Mouse (Mus musculus) right cerebral cortex, postnatal 14 days (tissue): ENCODE results near the gene Pla2g2c.

Experiments
- DNase-seq: peaks from one replicate; pipeline ENCODE4 v3.0.0; 2022

Gene Pla2g2c

DNA sequence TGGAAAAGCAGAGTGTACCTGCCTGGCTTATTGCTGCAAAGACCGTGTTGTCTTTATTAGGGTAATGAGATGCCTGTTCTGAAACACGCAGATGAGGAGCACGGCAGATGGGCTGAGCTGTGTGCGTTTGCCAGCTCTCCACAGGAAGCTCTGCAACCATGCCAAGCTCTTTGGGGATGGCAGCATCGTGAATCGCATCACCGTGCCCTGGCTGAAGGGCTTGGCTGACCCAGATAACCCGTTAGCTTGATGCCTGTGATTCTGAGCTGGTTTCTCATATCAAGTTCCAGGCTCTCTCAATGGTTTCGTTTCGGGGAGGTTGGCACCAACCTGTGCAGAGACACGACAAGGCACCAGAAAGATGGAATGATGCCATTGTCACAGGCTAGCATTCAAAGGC, 14.0 kb upstream of the Pla2g2c start:
- no peak for DNase-seq

GRCm38 (mm10) chr4:138711051-138711820, 13.4 kb upstream of the Pla2g2c start:
- DNase-seq: no peak

DNA sequence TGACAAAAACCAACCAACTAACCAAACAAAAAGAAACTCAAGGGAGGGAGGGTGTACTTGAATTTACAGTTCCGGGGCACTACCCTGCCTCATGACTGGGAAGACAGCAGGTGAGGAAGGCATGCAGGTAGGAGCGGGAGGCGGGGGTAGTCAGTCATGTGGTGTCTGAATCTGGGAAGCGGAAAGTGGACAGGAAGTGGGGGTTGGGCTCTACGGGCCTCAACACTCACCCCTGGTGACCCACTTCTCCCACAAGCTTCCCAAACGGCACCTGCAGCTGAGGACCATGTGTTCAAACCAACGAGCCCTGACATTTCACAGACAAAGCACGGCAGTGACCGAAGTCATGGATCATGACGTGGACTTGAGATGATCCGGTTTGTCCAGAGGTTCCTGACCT, 12.5 kb upstream of the Pla2g2c start:
- DNase-seq: no peak

DNA sequence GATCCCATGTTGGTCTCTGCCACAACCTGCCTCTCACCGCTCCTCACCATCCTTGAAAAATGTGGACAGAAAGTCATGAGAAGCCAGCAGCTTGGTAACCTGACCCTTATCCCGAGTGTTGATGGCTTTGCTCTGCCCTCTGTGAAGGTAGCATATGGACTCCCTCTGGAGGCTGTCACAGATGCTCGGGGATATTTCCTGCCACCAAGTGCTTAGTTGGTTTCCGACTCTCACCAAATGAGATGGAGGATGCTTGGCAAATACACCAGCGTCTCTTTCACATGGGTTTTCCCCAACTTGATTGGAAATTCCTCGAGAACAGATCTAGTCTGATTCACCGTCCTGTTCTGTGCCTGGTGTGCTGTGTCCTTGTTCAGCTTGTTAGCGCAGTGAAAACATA, 12.0 kb upstream of the Pla2g2c start:
- no peak for DNase-seq

DNA sequence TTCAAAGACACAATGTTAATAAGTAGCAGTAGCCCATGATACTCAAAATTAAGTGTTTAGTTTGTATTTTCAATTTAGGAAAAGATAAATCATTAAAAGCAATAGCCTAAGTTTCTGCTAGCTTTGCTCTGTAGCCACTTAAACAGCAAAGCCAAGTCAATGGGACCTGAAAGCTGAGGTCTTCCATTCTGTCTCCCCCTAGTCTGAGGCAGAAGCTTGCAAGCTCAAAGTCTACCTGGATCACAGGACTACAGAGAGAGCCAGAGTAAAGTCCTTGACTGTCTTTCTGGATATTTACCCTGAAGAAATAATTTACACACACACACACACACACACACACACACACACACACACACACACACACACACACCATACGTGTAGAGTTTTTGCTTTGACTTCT, 10.4 kb upstream of the Pla2g2c start:
- no peak for DNase-seq

GRCm38 (mm10) chr4:138716697-138717096, 7.9 kb upstream of the Pla2g2c start:
- DNase-seq: no peak

- DNase-seq: no peak
Observed at GRCm38 (mm10) chr4:138718586-138719263, 5.9 kb upstream of the Pla2g2c start.

DNA sequence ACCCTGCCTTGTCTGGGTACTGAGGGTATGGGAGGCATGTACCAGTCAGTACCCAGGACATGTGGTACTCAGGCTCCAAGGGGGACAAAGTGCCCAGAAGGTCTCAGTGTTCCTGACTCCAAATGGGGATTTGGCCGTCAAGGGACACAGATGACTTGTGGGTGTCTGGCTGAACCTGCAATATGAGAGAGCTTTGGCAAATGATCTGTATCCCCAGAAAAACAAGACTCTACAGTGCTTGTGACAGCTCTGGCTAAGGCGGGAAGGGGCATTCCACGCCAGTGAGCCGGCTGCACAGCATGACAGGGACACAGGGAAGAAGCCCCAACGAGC, 5.4 kb upstream of the Pla2g2c start:
- DNase-seq: no peak

DNA sequence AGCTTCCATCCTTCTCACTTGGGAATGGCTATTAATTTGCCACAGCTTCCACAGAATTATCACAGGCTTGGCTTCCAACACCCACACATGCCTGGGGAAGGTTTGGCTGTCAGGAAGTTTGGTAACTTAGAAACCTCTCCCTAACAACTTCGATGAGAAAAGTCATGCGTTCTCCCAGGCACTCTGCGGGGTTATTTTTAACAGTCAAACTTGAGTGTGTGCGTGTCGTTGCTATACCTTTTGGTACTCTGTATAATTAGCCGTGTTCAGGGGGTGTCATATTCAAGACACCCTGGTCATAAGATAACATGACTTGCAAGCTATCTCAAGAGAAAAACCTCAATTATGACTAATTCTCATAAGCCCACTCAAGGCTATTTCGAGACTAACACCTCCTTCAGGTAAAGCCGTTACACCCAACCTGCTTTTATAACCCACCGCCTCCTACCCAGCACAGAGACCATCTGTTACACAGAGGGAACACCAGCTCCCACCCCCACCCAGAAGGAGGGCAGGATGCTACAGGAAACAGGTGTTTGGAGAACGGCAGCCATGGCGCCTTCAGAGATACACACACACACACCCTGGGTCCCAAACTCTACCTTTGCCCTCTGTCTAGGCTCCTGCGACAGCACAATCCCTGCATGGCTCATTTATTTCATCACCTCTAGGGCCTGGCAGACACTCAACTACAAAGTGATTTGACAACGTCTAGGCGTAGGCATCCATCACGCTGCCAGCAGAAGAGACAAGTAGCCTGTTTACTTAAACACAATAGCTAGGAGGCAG, 905 bp upstream of the Pla2g2c start:
- peak; percentile 60 for DNase-seq

DNA sequence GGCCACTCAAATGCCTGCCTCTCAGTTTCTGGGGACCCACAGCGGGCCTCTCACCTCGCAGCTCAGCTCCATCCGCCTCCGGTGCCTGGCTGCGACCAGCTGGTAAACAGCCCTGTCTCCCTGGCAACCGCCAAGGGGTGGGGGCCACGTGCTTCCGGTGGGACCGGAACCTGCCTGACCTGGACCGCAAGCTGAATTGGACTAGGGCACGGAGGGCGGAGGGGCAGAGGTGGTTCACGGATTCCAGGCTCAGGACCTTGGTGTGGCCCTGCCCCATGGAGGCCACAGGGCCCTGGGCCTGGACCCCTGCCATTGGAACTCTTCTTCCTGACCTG, 502 bp downstream of the Pla2g2c start:
- peak; percentile 63 for DNase-seq

GRCm38 (mm10) chr4:138725751-138726150, 1.2 kb downstream of the Pla2g2c start:
- DNase-seq: no peak

DNA sequence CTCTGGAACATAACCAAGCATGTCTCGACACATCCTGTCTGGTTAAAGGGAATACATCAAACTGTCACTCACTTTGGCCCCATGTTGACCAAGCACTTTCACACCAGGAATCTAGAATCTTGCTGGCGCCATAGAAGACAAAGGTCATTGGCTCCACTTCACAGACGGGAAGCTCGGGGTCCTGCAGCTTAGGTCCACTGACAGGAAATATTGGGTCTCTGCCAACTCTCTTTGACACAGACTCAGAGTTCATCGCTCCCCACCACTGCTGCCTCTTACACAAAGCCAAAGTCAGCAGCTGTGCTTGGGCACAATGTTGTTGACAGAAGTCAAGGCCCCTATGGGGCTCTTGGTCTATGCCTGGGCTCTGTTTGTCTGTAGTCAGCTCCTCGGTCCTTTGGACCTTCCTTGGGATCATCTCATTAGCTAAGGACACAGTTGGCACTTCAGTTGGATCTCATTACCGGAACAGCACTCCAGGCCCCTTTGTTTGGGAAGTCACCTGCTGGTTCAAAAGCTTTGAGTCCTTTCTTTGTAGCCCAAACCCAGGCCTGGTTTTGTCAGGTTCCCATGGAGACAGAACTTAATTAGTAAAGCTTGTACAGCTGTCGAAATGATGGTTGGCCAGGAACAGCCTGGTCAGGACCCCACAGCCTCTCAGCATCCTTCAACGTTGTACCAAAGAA, 4.6 kb downstream of the Pla2g2c start:
- DNase-seq: no peak

GRCm38 (mm10) chr4:138734105-138734504, 9.5 kb downstream of the Pla2g2c start:
- DNase-seq: no peak

- DNase-seq: no peak
Observed at GRCm38 (mm10) chr4:138734863-138735262, 10.3 kb downstream of the Pla2g2c start.

GRCm38 (mm10) chr4:138737031-138737430, 12.4 kb downstream of the Pla2g2c start, which contains the start of gene Ubxn10:
Gene Ubxn10 (minus strand): TSS chr4:138737167.
- DNase-seq: no peak

GRCm38 (mm10) chr4:138739136-138739851, 14.7 kb downstream of the Pla2g2c start:
- no peak for DNase-seq

- no peak for DNase-seq
Observed at GRCm38 (mm10) chr4:138745884-138746283, 21.3 kb downstream of the Pla2g2c start.

DNA sequence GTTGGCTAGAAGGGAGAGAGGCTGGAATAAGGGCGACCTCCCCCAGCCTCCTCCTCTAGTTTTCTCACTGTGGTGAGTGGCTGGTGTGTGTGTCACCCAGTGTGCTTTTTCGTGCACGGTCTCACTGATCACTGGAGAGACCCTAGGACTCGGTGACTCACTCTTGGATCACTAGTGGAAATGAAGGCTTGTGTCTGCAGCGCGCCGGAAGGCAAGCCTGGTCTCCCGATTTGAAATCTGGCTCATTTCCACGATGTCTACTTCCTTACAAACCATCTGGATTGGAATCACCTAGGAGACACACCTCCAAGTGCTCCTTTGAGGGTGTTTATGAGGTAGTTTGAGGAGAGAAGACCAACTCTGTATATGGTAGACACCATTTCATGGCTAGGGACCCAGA, 22.3 kb downstream of the Pla2g2c start:
- no peak for DNase-seq

GRCm38 (mm10) chr4:138747851-138748250, 23.3 kb downstream of the Pla2g2c start:
- peak; percentile 57 for DNase-seq

DNA sequence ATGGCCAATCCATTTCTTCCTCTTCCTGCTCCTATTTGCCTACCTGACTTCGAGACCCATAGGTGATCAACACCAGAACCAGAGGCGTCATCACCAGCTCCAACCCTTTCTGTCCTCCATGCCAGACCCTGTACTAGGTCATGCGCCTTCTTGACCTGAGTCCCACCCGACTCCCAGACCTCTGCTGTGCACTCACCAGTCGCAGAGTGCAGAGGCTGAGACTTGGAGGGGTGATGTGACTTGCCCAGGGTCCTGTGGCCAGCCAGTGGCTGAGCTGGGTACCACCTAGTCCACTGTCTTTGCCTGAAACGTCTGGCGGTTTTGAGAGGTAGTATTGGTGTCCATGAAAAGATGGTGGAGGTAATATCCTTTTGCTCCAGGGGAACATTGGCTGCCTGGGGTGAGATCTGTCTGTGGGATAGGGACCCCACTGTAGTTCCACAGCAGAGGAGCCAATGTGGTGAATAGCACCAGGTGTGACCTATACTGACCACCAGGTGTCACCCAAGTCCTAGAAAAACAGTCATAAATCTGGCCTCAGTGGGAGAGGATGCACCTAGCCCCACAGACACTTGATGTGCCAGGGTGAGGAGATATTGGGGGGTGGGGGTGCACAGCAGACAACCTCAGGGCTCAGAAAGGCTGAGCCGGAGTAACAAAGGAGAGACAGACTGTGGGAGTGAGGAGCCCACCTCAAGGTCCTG, 23.9 kb downstream of the Pla2g2c start:
- peak; percentile 50 for DNase-seq

DNA sequence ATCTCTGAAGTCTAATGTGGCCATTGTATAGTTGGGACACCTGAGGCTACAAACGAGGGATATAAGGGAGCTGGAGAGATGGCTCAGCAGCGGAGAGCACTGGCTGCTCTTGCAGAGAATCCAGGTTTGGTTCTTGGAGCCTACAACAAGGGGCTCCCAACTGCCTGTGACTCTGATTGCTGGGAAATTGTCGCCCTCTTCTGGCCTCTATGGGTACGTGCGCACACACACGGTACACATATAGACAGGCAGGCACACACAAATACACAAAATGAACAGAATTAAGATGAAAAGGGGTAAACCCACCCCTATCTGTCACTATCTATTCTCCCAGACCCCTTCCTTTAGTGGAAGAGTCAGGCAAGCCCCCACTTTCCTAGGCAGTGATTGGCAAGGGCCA, 28.0 kb downstream of the Pla2g2c start:
- DNase-seq: no peak

DNA sequence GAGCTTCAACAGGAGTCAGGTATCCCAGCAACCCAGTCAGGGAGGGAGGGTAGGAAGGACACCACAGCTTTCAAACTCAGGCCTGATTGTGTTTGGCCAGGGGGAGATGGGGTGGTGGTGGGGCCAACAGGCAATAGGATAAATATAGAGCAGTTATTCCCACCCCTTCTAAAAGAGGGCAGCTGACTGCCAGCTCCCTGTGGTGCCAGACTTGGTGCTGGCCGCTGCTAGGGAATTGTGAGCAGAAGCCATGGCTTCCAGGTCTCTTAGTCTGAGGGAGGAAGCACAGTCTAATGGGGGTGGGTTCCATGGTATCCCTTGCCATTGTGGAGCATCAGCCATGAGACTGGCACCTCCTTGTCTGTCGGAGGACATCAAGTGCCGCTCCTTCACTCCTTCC, 29.0 kb downstream of the Pla2g2c start:
- DNase-seq: no peak
